Mouse (Mus musculus): ENCODE results near the gene Gtf3a. TPM values are rescaled to one million over a fixed set of nuclear protein-coding genes. Genes with fewer than 3 reads are reported as not detected.

The Gtf3a gene
- polyA plus RNA-seq, 1 experiment from 2014 or later = 68.3 TPM

- peak within 1 kb of the TSS; percentile 56 for H3K27ac ChIP-seq
- WGBS = 1% methylated on average over 46 of the region's 46 CpGs
Observed at GRCm38 (mm10) chr5:146963118-146963936, 14.9 kb downstream of the Gtf3a start, which contains the start of gene Mtif3. Gene Mtif3 (minus strand): TSS chr5:146963800.

GRCm38 (mm10) chr5:146963937-146964278, 15.5 kb downstream of the Gtf3a start:
- peak overlapping the region; percentile 69 for H3K4me2 ChIP-seq
- 53% methylated on average over 8 of the region's 8 CpGs for WGBS
- H3K36me3 ChIP-seq = peaks cover 4% of the 10 kb centered on the region; the same call in 1 of the 2 replicates
- peak overlapping the region; percentile 93 for H3K4me3 ChIP-seq
- H3K27me3 ChIP-seq = no peaks in the 10 kb centered on the region
- H3K4me1 ChIP-seq (replicated peaks) = peaks cover 10% of the 10 kb centered on the region
- no peak for ATAC-seq (replicated peaks; ENCODE audit: insufficient number of reproducible peaks, insufficient read depth, low FRiP score, low read depth)
- H3K9ac ChIP-seq = no peak overlapping the region
- H3K27ac ChIP-seq = no peak overlapping the region
- no peaks in the 10 kb centered on the region for H3K9me3 ChIP-seq (replicated peaks)

More at GRCm38 (mm10) chr5:146963118-146963936, 14.9 kb downstream of the Gtf3a start, which contains the start of gene Mtif3:
- Histone ChIP-seq H3K36me3 (peaks cover 10% of the 10 kb centered on the region), H3K4me1 (replicated peaks) (peaks cover 10% of the 10 kb centered on the region), H3K9me3 (replicated peaks) (no peaks in the 10 kb centered on the region), H3K4me3 (peak within 1 kb of the TSS; percentile 93), H3K9ac (peak within 1 kb of the TSS; percentile 86), H3K4me2 (peak within 1 kb of the TSS; percentile 69), H3K27me3 (no peaks in the 10 kb centered on the region)
- peak; percentile 64; the same call in 1 of the 2 replicates for ATAC-seq (replicated peaks; ENCODE audit: insufficient number of reproducible peaks, insufficient read depth, low FRiP score, low read depth)

GRCm38 (mm10) chr5:146968695-146969393, 20.4 kb downstream of the Gtf3a start:
- H3K4me1 ChIP-seq (replicated peaks) = peaks cover 4% of the 10 kb centered on the region; the same call in 1 of the 2 replicates
- H3K4me3 ChIP-seq = no peak overlapping the region
- H3K9ac ChIP-seq = no peak overlapping the region
- ATAC-seq (replicated peaks; ENCODE audit: insufficient number of reproducible peaks, insufficient read depth, low FRiP score, low read depth) = no peak
- no peaks in the 10 kb centered on the region for H3K9me3 ChIP-seq (replicated peaks)
- H3K27me3 ChIP-seq = 0 out of 2 replicates have a peak, but pooled peaks cover 2% of the 10 kb centered on the region
- WGBS = 69% methylated on average over 13 of the region's 13 CpGs
- no peak overlapping the region for H3K27ac ChIP-seq
- H3K4me2 ChIP-seq = no peak overlapping the region
- H3K36me3 ChIP-seq = no peaks in the 10 kb centered on the region

GRCm38 (mm10) chr5:146971776-146972561, 23.5 kb downstream of the Gtf3a start:
- no peak overlapping the region for H3K4me3 ChIP-seq
- no peak for ATAC-seq (replicated peaks; ENCODE audit: insufficient number of reproducible peaks, insufficient read depth, low FRiP score, low read depth)
- H3K9me3 ChIP-seq (replicated peaks) = no peaks in the 10 kb centered on the region
- no peak overlapping the region for H3K27ac ChIP-seq
- WGBS = 59% methylated on average over 10 of the region's 10 CpGs
- no peaks in the 10 kb centered on the region; the same call in 1 of the 2 replicates for H3K4me1 ChIP-seq (replicated peaks)
- no peaks in the 10 kb centered on the region for H3K36me3 ChIP-seq
- H3K9ac ChIP-seq = no peak overlapping the region
- H3K27me3 ChIP-seq = 0 out of 2 replicates have a peak, but pooled peaks cover 2% of the 10 kb centered on the region
- no peak overlapping the region for H3K4me2 ChIP-seq

- 86% methylated on average over 9 of the region's 9 CpGs for WGBS
- Histone ChIP-seq H3K4me1 (replicated peaks) (no peaks in the 10 kb centered on the region; the same call in 1 of the 2 replicates), H3K4me3 (no peak overlapping the region), H3K4me2 (no peak overlapping the region), H3K27ac (no peak overlapping the region), H3K9ac (no peak overlapping the region), H3K36me3 (no peaks in the 10 kb centered on the region), H3K27me3 (0 out of 2 replicates have a peak, but pooled peaks cover 2% of the 10 kb centered on the region), H3K9me3 (replicated peaks) (no peaks in the 10 kb centered on the region)
- no peak for ATAC-seq (replicated peaks; ENCODE audit: insufficient number of reproducible peaks, insufficient read depth, low FRiP score, low read depth)
Observed at GRCm38 (mm10) chr5:146973353-146973752, 24.9 kb downstream of the Gtf3a start.

- WGBS = 69% methylated on average over 25 of the region's 25 CpGs
- Histone ChIP-seq H3K36me3 (no peaks in the 10 kb centered on the region), H3K4me3 (no peak overlapping the region), H3K9me3 (replicated peaks) (no peaks in the 10 kb centered on the region), H3K9ac (no peak overlapping the region), H3K4me2 (no peak overlapping the region), H3K27ac (no peak overlapping the region), H3K27me3 (0 out of 2 replicates have a peak, but pooled peaks cover under 1% of the 10 kb centered on the region), H3K4me1 (replicated peaks) (no peaks in the 10 kb centered on the region; the same call in 1 of the 2 replicates)
- ATAC-seq (replicated peaks; ENCODE audit: insufficient number of reproducible peaks, insufficient read depth, low FRiP score, low read depth) = no peak
Observed at GRCm38 (mm10) chr5:146973858-146974780, 25.7 kb downstream of the Gtf3a start.

- Histone ChIP-seq H3K27me3 (no peaks in the 10 kb centered on the region), H3K4me1 (replicated peaks) (no peaks in the 10 kb centered on the region; the same call in 1 of the 2 replicates), H3K9me3 (replicated peaks) (no peaks in the 10 kb centered on the region), H3K4me2 (no peak overlapping the region), H3K9ac (no peak overlapping the region), H3K27ac (no peak overlapping the region), H3K4me3 (no peak overlapping the region), H3K36me3 (no peaks in the 10 kb centered on the region)
- no peak for ATAC-seq (replicated peaks; ENCODE audit: insufficient number of reproducible peaks, insufficient read depth, low FRiP score, low read depth)
- 38% methylated on average over 13 of the region's 13 CpGs for WGBS
Observed at GRCm38 (mm10) chr5:146974781-146975123, 26.3 kb downstream of the Gtf3a start.

GRCm38 (mm10) chr5:146981376-146981775, 32.9 kb downstream of the Gtf3a start:
- WGBS = 74% methylated on average over 6 of the region's 6 CpGs
- Histone ChIP-seq H3K36me3 (no peaks in the 10 kb centered on the region), H3K27ac (no peak overlapping the region), H3K4me3 (no peak overlapping the region), H3K27me3 (peaks cover 41% of the 10 kb centered on the region), H3K4me2 (no peak overlapping the region), H3K9me3 (replicated peaks) (no peaks in the 10 kb centered on the region), H3K9ac (no peak overlapping the region), H3K4me1 (replicated peaks) (no peaks in the 10 kb centered on the region)
- no peak for ATAC-seq (replicated peaks; ENCODE audit: insufficient number of reproducible peaks, insufficient read depth, low FRiP score, low read depth)

GRCm38 (mm10) chr5:146983216-146983615, 34.8 kb downstream of the Gtf3a start:
- Histone ChIP-seq H3K27me3 (peaks cover 44% of the 10 kb centered on the region), H3K4me2 (no peak overlapping the region), H3K36me3 (no peaks in the 10 kb centered on the region), H3K27ac (no peak overlapping the region), H3K4me1 (replicated peaks) (no peaks in the 10 kb centered on the region), H3K9me3 (replicated peaks) (no peaks in the 10 kb centered on the region), H3K4me3 (no peak overlapping the region), H3K9ac (no peak overlapping the region)
- ATAC-seq (replicated peaks; ENCODE audit: insufficient number of reproducible peaks, insufficient read depth, low FRiP score, low read depth) = no peak
- 8% methylated on average over 8 of the region's 8 CpGs for WGBS

GRCm38 (mm10) chr5:146985725-146986433, 37.4 kb downstream of the Gtf3a start:
- Histone ChIP-seq H3K4me1 (replicated peaks) (no peaks in the 10 kb centered on the region; the same call in 1 of the 2 replicates), H3K27ac (no peak overlapping the region), H3K4me3 (no peak overlapping the region), H3K4me2 (peak overlapping the region; percentile 31), H3K9me3 (replicated peaks) (no peaks in the 10 kb centered on the region), H3K9ac (no peak overlapping the region), H3K36me3 (no peaks in the 10 kb centered on the region), H3K27me3 (peaks cover 44% of the 10 kb centered on the region)
- no peak for ATAC-seq (replicated peaks; ENCODE audit: insufficient number of reproducible peaks, insufficient read depth, low FRiP score, low read depth)
- WGBS = 57% methylated on average over 21 of the region's 21 CpGs
